14 mouse cellular contexts compared by ENCODE assay signal in genomic region chr12:111887005-111887404, GRCm38 (mm10).
"Had no signal": no experiment of that assay in that cellular context is flagged by ENCODE, and none has a peak within 500 bp of the region (broad histone marks: within the 10 kb centered on the region; RNA-seq: fewer than 3 reads in every experiment).

No protein-coding gene starts in this region.

- H3K4me2 ChIP-seq: limb, embryonic 15.5 days; liver, embryonic 15.5 days; midbrain, embryonic 11.5 days had no signal

- H3K27me3 ChIP-seq: limb, embryonic 15.5 days; liver, embryonic 15.5 days had no signal

- H3K36me3 ChIP-seq: limb, embryonic 15.5 days; liver, embryonic 15.5 days had no signal

- DNase-seq: kidney, adult 11 months; kidney, adult 9 months; kidney, postnatal 14 days; layer of hippocampus, adult 9-11 months; layer of hippocampus, postnatal 36 days; lung, postnatal 36 days; right cerebral cortex, adult 18-20 months; right cerebral cortex, postnatal 25 days; thymus, adult 18-20 months; thymus, postnatal 14 days had no signal

- H3K9ac ChIP-seq: limb, embryonic 15.5 days; liver, embryonic 15.5 days had no signal

- H3K27ac ChIP-seq: limb, embryonic 15.5 days; liver, embryonic 15.5 days had no signal

- ATAC-seq: midbrain, embryonic 16.5 days had no signal

- H3K4me3 ChIP-seq: limb, embryonic 15.5 days; liver, embryonic 15.5 days had no signal

- H3K9me3 ChIP-seq: limb, embryonic 15.5 days; liver, embryonic 15.5 days had no signal
